Mouse (Mus musculus) urinary bladder, postnatal 14 days (tissue): Measurements from ENCODE around the gene Slc5a11.

Source experiments
- DNase-seq: peaks from one replicate; pipeline ENCODE4 v3.0.0; 2021; ENCODE audit warnings: low spot score

The Slc5a11 gene

DNA sequence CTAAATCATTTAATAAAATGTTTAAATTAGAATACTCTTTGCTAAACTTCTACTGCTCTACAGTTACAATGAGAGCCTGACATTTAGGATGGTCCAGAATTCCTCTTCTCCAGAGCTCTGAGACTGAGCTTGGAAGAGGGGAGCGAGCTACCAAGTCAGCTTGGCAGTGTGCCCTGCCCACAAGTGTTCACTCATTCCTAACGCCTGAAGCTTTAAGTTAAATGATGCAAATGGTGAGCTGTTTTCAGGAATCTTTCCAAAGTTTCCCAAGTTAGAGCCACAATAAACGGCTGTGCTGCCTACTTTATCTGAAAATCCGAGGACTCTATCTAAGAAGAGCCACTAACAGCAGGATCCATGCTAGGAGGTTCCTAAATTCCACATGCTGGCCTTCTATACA, 69.2 kb downstream of the Slc5a11 start:
- DNase-seq: no peak

DNA sequence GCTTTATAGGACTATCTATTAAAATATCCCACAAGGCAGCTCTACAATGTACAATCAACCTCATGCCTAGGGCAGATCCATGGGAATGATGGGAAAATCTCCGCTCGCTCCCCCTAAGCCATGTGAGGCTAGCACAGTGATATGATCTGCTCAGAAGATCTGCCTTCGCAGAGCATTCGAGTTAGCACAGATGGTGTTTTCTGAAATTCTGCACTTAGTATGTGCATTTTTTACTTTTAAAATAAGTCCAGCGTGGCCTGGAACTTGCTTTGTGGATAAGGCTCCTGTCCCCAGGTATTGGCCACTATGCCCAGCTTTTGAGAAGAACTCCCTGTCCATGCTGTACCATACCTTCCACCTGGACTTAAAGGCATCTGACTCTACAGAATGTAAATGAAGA, 71.3 kb downstream of the Slc5a11 start:
- no peak for DNase-seq

DNA sequence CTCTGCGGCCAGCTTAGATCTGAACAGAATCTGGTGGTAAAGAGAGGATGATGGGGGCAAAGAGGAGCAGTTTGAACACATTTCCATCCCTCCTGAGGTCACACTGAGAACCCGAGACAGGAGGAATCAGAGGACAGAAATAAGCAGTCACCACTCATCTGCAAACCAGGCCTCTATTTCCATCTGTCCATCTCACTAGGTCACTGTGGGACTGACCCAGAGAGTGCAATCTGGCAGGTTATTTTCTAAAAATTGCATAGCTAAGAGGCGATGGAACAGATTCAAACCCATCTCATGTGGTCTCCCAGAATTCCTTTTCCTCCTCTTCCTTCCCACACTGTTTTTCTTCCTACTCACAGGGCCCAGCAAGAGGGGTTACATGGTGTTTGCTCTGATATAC, 73.3 kb downstream of the Slc5a11 start:
- DNase-seq: no peak

DNA sequence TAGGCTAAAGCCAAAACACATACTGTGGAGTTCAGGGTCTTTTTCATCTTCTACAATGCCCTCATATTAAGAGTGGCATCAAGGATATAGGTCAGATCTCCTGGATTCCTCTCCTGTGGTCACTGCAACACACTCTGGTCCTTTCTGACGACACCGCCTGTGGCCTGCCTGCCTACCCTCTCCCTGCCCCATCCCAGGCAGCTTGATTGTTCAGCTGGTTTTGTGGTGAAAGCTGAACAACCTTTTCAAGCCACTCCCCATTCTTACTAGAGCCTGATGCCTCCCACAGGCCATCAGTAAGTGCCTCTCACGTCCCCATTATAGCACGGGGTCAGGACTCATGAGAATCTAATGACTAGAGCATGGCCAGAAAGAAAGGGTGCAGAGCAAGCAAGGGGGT, 74.6 kb downstream of the Slc5a11 start:
- DNase-seq: no peak

DNA sequence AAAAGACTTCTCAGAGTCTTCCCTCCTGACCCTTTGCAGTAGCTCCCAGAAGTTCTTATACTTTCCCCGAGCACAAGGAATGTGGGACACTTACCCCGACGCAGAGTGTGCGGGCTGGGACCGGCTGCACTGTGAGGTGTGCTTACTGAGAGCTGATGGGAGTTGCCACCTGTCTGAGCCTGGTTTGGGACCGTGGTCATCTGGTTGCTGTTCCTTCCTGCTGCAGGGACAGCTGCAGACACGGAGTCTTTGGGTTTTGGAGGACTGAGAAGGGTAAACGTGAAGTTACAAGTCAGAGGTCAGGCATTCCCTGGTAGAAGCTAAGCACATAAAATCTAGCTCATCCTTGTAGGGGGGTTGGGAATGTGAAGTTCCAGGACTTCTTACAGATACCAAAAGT, 77.4 kb downstream of the Slc5a11 start:
- no peak for DNase-seq

DNA sequence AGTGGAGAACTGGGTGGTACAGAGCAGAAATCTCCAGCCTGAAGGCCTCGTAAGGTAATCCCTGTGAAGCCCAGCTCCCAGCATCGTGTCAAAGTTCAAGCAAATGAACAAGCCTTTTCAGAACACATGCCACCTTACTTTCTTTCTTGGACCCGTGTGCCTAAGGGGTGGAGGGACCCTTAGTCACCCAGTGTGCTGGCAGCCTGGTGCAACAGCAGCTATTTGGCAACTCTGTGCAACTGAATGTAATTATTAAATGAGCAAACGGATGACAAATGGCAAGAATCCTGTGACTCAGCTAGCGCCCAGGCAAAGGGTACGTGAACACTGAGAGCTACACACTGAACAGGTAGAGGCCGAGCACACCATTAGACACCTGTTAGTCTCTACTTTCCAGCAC, 79.3 kb downstream of the Slc5a11 start:
- no peak for DNase-seq

DNA sequence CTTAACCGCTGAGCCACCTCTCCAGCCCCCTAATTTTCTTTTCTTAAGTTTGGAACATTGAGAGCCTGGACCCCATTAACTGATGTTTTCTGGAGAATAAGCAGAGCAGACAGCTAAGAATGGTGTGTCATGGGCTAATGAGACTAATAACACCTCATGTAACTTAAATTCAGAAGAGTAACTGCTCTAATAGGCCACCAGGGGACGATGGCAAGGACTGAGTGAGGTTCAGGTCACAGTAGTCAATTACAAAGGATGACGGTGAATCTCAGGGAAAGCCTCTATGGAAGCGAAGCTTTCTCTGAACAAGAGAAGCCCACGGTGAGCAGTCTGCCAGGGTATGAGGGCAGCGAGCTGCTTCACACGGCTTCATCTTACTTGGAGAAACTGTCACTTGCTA, 80.8 kb downstream of the Slc5a11 start:
- no peak for DNase-seq

DNA sequence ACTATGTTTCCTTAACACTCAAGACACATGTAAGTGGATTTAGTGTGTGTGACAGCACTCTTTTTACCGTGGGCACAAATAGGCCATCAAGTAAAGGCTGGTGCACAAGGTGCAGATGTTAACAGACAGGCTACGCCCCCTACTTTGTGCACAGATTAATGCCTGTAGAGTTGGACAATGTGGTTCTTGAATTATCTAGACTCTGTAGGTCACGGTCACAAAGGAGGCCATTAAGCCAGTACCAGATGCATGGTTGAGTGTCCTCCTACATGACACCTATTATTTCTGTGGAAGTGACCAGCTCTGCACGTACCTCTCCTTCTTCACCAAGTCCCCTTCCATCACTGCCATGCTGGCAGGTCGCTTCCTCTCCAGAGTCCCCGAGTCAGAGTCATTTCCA, 81.5 kb downstream of the Slc5a11 start:
- no peak for DNase-seq

DNA sequence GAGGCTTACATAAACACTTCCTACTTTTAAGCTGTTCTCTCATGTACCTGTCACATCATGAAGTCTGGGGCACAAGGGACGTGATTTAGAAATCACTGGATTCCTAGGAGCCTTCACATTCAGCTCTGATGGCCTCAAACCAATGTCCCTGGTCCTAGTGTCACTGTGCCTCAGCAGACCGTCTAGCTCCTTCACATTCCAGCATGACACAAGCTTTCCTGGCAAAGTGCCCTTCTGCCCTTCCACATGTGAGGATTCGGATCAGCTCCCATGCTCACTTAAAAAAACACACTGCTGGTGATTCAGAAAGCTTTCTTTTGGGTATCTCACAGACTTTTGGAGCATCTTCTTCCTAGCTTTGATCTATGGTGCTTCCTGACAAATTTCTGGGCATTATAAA, 83.6 kb downstream of the Slc5a11 start:
- no peak for DNase-seq

DNA sequence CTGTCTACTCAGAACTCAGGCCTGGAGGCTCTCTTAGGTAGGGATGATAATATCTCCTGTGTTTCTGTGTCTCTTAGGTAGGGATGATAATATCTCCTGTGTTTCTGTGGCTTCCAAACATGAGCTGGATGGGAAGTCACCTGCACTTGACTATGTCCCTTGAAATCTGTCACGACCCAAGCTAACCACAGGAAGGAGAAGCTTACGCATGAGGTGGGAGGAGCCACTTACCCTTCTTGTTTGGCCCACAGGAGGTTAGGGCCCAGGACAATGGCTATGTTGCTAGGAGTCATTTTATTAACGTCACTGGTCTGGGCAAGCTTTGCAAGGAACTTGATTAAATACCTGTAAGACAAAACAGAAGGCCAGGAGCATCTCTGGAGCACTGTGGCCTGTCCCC, 85.7 kb downstream of the Slc5a11 start:
- DNase-seq: no peak

DNA sequence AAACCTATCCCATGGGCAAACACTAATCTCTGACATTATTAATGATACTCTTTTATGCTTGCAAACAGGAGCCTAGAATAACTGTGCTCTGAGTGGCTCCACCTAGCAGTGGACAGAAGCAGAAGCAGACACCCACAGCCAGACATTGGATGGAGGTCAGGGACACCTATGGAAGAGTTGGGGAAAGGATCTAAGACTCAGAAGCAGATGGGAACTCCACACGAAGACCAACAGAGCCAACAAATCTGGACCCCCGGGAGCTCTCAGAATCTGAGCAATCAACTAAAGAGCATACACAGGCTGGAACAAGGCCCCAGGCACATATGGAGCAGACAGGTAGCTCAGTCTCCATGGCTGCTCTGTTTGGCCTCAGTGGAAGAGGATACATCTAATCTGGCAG, 90.8 kb downstream of the Slc5a11 start:
- no peak for DNase-seq

DNA sequence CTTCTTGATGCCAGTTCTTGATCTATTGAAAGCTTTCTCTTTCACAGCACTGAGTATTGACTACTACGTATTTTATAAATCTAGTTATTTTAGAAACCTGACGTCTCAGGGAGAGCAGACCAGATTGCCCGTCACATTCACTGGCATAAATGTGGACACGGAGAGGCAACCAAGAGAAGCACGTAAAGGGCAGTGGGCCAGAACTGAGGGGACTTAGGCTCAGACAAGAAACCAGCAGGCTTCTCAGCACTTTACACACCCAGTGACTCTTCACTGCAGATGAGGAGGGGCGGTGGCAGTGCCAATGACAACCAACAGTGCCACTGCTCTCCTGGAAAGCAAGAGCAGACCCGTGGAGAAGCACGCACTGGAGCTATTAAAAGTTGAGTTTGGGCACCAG, 92.7 kb downstream of the Slc5a11 start:
- no peak for DNase-seq

DNA sequence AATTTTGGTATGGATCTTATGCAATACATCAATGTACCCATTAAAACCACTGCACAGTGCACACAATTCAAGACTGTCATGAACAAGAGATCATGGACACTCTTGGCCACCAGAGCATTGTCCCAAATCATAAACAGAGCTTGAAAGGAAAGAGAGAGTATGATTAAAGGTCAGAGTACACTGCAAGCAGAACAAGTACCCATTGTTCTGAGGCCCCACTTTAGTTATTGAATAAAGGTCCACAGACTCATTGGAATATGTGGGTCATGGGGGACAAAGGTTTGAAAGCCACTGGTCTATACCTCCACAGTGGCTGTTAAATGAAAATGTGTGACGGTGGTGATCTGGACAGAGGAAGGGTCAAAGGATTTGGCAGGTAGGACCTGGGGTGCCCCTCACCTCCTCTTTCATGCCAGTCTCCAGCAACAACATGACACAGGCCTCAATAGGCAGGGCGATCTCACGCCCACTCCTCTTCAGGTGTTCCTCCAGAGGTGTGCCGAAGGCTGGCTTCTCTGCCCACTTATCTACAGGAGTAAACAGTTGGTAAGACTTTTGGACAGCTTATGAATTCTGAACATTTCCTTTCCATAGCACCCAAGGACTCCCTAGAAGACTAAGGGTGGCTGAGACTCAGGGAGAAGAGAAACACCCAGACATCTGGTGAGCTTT, 93.4 kb downstream of the Slc5a11 start:
- DNase-seq: no peak

DNA sequence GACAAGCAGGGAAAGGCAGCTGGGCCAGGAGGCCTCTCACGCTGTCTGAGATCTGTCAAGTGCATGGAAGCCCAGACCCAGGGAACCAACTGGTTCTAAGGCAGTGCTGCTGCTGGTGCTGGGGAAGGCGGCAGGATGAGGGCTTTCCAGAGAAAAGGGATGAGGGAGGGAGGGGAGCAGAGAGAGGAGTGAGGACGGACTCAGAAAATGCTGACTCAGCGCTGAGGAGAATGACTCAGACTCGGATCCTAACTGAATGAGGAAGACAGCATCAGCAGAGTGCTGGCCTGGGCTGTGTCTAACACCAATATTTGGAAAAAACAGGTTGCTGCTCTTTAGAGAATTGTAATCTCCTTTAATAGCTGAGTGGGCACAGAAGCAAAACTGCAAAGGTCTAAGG, 97.3 kb downstream of the Slc5a11 start:
- no peak for DNase-seq

DNA sequence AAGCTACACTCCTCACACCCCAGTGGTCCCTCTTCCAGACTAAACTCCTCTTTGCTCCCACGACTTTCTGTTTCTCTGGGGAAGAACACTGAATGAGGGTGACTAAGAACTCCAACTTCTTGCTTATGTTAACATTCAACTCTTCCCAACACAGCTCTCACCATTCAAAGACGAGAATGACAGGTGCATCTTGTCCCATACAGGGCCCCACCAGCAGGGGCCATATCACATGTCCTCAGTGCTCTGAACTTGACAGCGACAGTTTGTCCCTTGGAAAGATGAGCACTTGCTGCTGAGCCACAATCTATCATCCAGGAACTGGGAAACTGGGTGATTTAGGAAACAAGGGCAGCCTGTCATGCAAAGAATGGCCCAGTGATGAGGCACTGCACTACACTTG, 98.2 kb downstream of the Slc5a11 start:
- no peak for DNase-seq

DNA sequence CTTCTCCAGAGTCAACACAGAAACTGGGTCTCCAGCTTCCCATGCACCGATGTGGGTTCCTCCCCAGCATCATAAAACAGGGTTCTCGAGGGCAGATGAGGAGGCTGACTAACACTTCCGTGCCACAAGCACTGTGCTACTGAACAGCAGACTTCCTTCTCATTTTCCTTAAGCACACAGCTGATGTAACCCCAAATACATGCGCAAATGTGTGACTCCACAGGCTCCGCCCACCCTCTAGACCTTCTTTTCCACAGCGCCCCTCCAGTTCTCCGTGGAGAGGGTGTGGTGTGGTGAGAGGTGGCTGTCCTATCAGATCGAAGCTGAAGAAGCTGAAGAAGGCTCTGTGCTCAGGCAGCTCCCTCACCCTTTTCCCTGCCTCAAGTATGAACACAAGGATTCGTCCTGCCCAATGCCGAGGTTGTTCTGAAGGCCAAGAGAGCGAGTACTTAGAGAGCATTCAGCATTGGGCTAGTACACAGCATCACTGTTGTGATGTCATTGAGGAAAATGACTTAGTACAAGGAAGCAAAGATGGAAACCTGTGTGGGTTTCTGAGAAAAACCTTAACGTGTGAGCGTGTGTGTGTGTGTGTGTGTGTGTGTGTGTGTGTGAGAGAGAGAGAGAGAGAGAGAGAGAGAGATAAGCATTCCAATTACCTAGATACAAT, 108.0 kb downstream of the Slc5a11 start:
- no peak for DNase-seq
